Mouse (Mus musculus) leukemia stem cell, adult 10-12 weeks (primary cell): ENCODE data around the gene Olfr397. TPM values are rescaled to one million over a fixed set of nuclear protein-coding genes. Genes with fewer than 3 reads are reported as not detected.

Experiments
- polyA plus RNA-seq: library from polyadenylated mRNA; stranded (reverse); fragments of >175 nt; gene quantifications from 2 replicates; pipeline ENCODE4 v1.2.3, GENCODE M21; 2012; ENCODE audit warnings: low replicate concordance

The Olfr397 gene
- not detected in 2 replicates for polyA plus RNA-seq

GRCm38 (mm10) chr11:73960517-73960916, at the start of gene Olfr397:
TSS of gene Olfr397 (plus strand) at chr11:73960817.

DNA sequence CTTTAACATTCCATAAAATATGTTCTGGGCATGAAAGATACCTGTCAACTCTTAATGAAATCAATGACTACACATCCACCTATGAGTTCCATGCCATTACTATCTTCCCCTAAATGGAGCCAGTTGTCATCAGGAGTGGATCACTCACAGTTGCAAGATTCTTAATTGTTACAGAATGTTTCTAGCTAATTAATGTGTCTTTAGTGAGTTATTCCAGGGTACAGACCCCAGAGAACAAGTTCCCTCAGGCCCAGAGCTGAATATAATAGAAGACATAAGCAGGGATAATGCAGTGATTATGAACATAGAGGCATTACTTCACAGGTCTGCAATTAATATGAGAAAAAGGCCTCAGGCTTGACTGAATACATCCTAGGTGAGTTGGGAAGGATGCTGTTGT, 24.2 kb upstream of the Olfr397 start, which contains the start of gene Olfr23:
TSS of gene Olfr23 (plus strand) at position 301 of the 400 bp plus-strand sequence.

DNA sequence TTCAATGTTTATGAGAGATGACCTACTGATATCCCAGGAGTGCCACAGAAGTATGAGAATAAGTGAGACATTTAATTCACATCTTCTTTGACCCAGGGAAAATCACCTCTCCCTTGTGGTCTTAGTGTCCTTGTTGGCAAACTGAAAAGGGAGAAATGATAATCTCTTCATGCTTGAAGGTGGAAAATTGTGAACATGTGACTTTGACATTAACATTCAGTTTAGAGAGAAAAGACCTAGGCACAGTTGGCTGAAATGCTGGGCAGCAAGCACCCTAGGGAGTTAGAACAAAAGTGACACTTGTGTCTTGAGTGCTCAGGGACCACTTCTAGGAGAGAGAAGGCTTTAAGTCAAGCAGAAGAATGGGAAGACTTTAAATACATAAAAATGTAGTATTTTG, 29.7 kb downstream of the Olfr397 start, which contains the start of gene Olfr398:
TSS of gene Olfr398 (minus strand) at position 101 of the 400 bp plus-strand sequence.

Other genes starting within 250 kb of the Olfr397 start
- not detected in 2 replicates for gene Olfr389, start 180.1 kb upstream of the Olfr397 start, polyA plus RNA-seq
- not detected in 2 replicates for gene Olfr390, start 177.9 kb upstream of the Olfr397 start, polyA plus RNA-seq
- not detected in 2 replicates for gene Olfr391-ps, start 157.8 kb upstream of the Olfr397 start, polyA plus RNA-seq
- not detected in 2 replicates for gene Olfr392, start 143.8 kb upstream of the Olfr397 start, polyA plus RNA-seq
- not detected in 2 replicates for gene Olfr393, start 109.4 kb upstream of the Olfr397 start, polyA plus RNA-seq
- gene Olfr394, start 70.0 kb upstream of the Olfr397 start, polyA plus RNA-seq, result not detected in 2 replicates
- gene Olfr395, start 51.5 kb upstream of the Olfr397 start, polyA plus RNA-seq, result not detected in 2 replicates
- gene Olfr23, start 24.1 kb upstream of the Olfr397 start, polyA plus RNA-seq, result not detected in 2 replicates
- gene Olfr398, start 29.6 kb downstream of the Olfr397 start, polyA plus RNA-seq, result not detected in 2 replicates
- not detected in 2 replicates for gene Olfr139, start 95.7 kb downstream of the Olfr397 start, polyA plus RNA-seq
- 0.18 TPM in 1 of 2 replicates, not detected in the other for gene Olfr399, start 95.8 kb downstream of the Olfr397 start, polyA plus RNA-seq
- gene Zfp616, start 109.1 kb downstream of the Olfr397 start, polyA plus RNA-seq, result 0.06 TPM in 1 of 2 replicates, not detected in the other
- gene Olfr401, start 152.9 kb downstream of the Olfr397 start, polyA plus RNA-seq, result not detected in 2 replicates
- not detected in 2 replicates for gene Olfr402, start 192.7 kb downstream of the Olfr397 start, polyA plus RNA-seq
- not detected in 2 replicates for gene Olfr403, start 225.4 kb downstream of the Olfr397 start, polyA plus RNA-seq